Mouse (Mus musculus) olfactory bulb, adult 2 months (tissue): ENCODE measurements around the gene Etl4.

Source experiments
- CTCF ChIP-seq: fragments of 200-500 bp; IDR thresholded peaks from 2 replicates; pipeline ENCODE4 v1.5.1; 2012; ENCODE audit warnings: low read depth, mild to moderate bottlenecking, low read length, moderate library complexity; ENCODE audit not compliant: insufficient read depth
- POLR2A ChIP-seq: fragments of 200-500 bp; IDR thresholded peaks from 2 replicates; pipeline ENCODE4 v1.6.1; 2012; ENCODE audit warnings: mild to moderate bottlenecking, low read depth, low read length, moderate library complexity; ENCODE audit not compliant: insufficient read depth

DNA sequence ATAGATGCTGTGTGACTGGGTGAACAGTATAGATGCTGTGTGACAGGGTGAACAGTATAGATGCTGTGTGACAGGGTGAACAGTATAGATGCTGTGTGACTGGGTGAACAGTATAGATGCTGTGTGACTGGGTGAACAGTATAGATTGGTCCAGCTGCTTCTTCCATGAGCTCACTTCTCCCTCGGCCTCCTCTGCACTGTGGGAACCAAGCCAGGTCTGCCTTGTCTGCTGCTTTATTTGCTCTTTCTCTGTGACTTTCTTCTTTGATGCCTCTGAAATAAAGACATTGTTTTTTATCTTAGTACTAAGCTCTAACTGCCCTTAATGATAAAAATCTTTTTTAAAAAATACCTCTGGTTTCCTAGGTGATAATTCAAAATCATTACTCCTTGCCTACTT, 195.9 kb downstream of the Etl4 start:
- TF ChIP-seq CTCF (no peak), POLR2A (no peak)
